Mouse (Mus musculus): ENCODE results near the gene Nkx2-3. TPM values are rescaled to one million over a fixed set of nuclear protein-coding genes. Genes with fewer than 3 reads are reported as not detected.

Gene Nkx2-3
- total and polyA plus RNA-seq, 3 experiments: not detected

DNA sequence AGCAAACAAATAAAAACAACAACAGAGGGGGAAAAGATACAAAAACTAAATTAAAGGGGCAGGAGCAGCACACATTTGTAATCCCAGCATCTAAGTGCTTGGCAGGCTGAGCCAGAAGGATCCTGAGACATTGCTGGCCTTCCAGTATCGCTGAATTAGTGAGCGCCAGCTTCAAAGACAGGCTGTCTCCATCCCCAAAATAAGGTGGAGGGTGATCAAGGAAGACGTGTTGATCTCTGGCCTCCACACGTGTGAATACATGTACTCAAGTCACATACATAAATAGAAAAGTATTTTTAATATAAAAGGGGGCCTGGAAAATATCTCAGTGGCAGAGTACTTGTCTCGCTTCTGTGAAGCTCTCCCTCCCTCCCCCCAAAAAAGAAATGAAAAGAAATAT lies 15.1 kb upstream of the Nkx2-3 start:
- intact Hi-C loops (cut with DNase I): no loop called here
- Histone ChIP-seq H3K27me3 (ENCODE audit: control insufficient read depth, insufficient read depth, low read length) (peaks cover 22% of the 10 kb centered on the region), H3K4me3 (no peak overlapping the region), H3K27ac (no peak overlapping the region), H3K9ac (ENCODE audit: low read depth, low read length) (no peak overlapping the region), H3K4me1 (ENCODE audit: control insufficient read depth, insufficient read depth, low read length) (no peaks in the 10 kb centered on the region), H3K36me3 (ENCODE audit: control insufficient read depth, insufficient read depth, low read length) (no peaks in the 10 kb centered on the region), H3K79me2 (replicated peaks; ENCODE audit: control insufficient read depth, insufficient read depth, low read length) (no peaks in the 10 kb centered on the region)
- no peak for DNase-seq
- TF ChIP-seq EP300 (IDR thresholded peaks at IDR 0.05; ENCODE audit: insufficient read depth, low read depth, low read length) (no peak), POLR2A (IDR thresholded peaks at IDR 0.05; ENCODE audit: insufficient read depth, low read depth, low read length) (no peak), CTCF (IDR thresholded peaks at IDR 0.05) (no peak)
- 31% methylated on average over 5 of the region's 5 CpGs for WGBS

DNA sequence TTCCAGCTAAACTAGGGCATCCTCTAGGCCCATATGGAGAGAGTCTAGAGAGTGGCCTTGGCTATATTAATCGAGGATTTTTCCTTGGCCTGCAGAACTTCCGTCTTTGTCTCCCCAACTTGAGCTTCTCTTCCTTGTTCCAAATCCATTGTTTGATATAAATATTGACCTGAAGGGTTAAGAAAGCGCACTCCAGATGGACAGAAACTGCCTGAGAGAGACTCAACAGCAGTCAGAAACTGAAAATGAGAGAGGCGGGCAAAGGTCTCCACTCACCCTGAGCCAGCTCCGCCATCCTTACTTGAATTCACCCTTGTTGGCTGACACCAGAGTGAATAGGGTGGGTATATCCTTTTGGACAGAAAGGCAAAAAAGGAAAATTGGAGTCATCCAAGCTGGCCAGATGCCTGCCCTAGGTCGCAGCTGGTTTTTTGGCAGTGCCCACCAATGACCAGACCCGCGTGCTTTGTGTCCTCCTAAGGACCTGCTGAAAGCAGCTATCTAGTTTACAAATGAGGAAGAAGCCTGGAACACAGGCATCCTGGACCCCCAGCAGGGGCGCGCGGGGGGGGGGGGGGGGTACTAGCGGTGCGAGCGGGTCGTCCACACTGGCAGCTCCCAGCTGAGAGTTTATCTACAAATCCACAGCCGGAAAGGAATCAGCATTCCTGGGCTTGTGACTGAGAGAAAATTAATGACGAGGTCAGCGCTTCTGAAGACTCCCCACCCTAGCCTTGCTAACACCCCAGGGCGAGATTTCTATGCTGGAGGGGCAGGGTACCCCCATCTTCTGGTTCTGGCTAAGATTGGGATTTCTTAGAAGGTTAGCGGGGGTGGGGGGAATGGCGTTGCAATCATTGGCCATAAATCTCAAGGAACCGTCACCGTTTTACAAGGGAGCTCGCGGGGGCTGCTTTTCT lies 13.1 kb upstream of the Nkx2-3 start:
- Histone ChIP-seq H3K4me1 (ENCODE audit: control insufficient read depth, insufficient read depth, low read length) (no peaks in the 10 kb centered on the region), H3K4me3 (no peak overlapping the region), H3K9ac (ENCODE audit: low read depth, low read length) (no peak overlapping the region), H3K27me3 (ENCODE audit: control insufficient read depth, insufficient read depth, low read length) (peaks cover 27% of the 10 kb centered on the region), H3K36me3 (ENCODE audit: control insufficient read depth, insufficient read depth, low read length) (no peaks in the 10 kb centered on the region), H3K79me2 (replicated peaks; ENCODE audit: control insufficient read depth, insufficient read depth, low read length) (no peaks in the 10 kb centered on the region), H3K27ac (no peak overlapping the region)
- no peak for TF ChIP-seq EP300 (IDR thresholded peaks at IDR 0.05; ENCODE audit: insufficient read depth, low read depth, low read length)
- no peak for DNase-seq
- 10% methylated on average over 25 of the region's 25 CpGs for WGBS
- intact Hi-C loops (cut with DNase I): no loop called here

DNA sequence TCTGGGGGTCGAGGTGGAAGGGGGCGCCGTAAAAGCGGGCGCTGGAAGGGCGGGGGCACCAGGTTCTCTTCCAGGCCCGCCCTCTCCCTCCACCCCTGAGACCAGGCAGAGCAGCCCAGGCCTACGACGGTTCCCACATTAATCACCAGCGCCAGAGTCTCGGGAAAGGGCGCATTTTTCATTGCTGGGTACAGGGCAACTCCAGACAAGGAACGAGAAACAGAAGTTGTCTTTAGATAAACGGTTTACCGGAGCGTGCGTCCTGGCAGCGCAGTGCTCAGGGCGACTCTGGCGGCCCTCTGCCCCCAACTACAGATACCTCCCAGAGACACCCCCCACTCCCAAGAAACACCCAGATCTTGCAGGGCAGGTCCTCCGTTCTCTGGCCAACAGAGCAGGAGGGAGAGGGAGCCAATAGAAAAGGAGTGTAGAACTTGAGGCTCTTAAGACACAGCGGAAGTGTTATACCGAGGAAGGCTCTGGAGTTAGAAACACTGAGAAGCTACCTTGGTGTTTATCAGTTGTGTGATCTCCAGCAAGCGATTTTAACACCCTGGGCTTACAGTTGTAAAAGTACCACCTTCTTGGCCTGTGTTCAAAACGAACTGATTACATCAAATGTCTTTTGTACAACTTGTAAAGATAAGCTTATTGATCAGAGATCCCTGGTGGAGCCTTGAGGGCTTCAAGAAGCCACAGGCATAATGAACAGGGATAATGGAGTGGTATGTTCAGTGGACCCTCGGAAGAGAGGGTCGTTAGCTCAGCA lies 12.2 kb upstream of the Nkx2-3 start:
- Histone ChIP-seq H3K27ac (no peak overlapping the region), H3K27me3 (ENCODE audit: control insufficient read depth, insufficient read depth, low read length) (peaks cover 26% of the 10 kb centered on the region), H3K36me3 (ENCODE audit: control insufficient read depth, insufficient read depth, low read length) (no peaks in the 10 kb centered on the region), H3K4me1 (ENCODE audit: control insufficient read depth, insufficient read depth, low read length) (no peaks in the 10 kb centered on the region), H3K9ac (ENCODE audit: low read depth, low read length) (no peak overlapping the region), H3K79me2 (replicated peaks; ENCODE audit: control insufficient read depth, insufficient read depth, low read length) (no peaks in the 10 kb centered on the region), H3K4me3 (no peak overlapping the region)
- WGBS: 2% methylated on average over 27 of the region's 27 CpGs
- DNase-seq: no peak
- intact Hi-C loops (cut with DNase I): no loop called here
- TF ChIP-seq POLR2A (IDR thresholded peaks at IDR 0.05; ENCODE audit: insufficient read depth, low read depth, low read length): no peak
- no peak for TF ChIP-seq CTCF (IDR thresholded peaks at IDR 0.05)
- TF ChIP-seq EP300 (IDR thresholded peaks at IDR 0.05; ENCODE audit: insufficient read depth, low read depth, low read length): no peak

DNA sequence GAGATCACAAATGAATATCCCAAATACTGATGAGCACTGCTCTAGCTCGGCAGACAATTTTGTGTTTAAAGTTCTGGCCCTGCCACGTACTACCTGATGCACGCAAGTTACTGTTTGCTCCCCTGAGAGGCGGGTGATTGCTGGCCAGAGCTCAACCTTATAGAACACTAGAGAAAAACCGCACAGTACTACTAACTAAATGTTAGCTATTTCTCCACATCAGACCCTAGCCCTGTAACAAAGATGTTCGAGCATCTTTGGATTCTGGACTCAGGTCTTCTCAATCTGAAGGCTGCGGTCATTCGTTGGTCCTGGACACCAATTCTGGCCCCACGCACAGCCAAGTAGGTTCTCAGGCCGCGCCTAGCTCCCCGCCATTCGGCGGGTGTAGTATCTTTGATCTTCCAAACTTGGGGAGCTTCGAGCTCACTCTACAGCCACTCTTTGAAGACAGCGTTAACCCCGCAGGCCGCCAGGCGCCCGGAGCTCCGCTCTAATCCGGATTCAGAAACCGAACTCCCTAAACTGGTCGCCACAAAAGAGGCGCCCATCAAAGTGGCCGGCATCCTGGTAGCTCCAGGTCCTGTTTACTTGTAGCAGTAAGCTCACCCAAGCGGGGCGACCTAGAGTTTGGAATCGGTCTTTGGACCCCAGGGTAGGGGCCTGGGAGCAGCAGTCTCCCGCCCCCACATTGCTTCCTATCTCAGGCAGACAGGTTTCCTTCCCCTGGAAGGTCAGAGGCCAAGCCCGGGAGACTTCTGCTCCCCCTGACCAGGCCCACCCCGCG lies 11.4 kb upstream of the Nkx2-3 start:
- WGBS: 9% methylated on average over 33 of the region's 33 CpGs

DNA sequence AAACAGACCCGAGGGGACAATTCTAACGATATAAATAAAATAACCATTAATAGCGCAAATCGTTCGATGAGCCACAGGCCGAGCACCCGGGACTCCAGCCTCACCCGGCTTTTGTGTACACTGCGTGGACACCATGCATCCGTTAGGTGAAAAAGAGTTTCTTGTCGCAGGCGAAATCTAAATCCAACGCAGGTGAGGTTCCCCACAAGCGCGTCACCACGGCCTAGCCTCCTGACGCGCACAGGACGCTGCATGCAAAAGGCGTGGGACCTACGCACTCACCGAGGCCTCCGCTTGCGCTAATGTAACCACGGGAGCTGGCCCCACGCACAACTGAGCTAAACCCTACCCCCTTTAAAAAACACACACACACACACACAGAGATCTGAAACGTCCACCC lies 10.7 kb upstream of the Nkx2-3 start:
- 7% methylated on average over 27 of the region's 27 CpGs for WGBS
- Histone ChIP-seq H3K9ac (ENCODE audit: low read depth, low read length) (no peak overlapping the region), H3K4me3 (no peak overlapping the region), H3K4me1 (ENCODE audit: control insufficient read depth, insufficient read depth, low read length) (no peaks in the 10 kb centered on the region), H3K36me3 (ENCODE audit: control insufficient read depth, insufficient read depth, low read length) (no peaks in the 10 kb centered on the region), H3K27ac (no peak overlapping the region), H3K27me3 (ENCODE audit: control insufficient read depth, insufficient read depth, low read length) (peaks cover 28% of the 10 kb centered on the region), H3K79me2 (replicated peaks; ENCODE audit: control insufficient read depth, insufficient read depth, low read length) (no peaks in the 10 kb centered on the region)
- TF ChIP-seq EP300 (IDR thresholded peaks at IDR 0.05; ENCODE audit: insufficient read depth, low read depth, low read length): no peak
- TF ChIP-seq POLR2A (IDR thresholded peaks at IDR 0.05; ENCODE audit: insufficient read depth, low read depth, low read length): no peak
- TF ChIP-seq CTCF (IDR thresholded peaks at IDR 0.05): no peak
- DNase-seq: no peak
- intact Hi-C loops (cut with DNase I): no loop called here

More for the DNA sequence above, 11.4 kb upstream of the Nkx2-3 start:
- Histone ChIP-seq H3K27me3 (ENCODE audit: control insufficient read depth, insufficient read depth, low read length) (peaks cover 29% of the 10 kb centered on the region), H3K9ac (ENCODE audit: low read depth, low read length) (no peak overlapping the region), H3K27ac (no peak overlapping the region), H3K36me3 (ENCODE audit: control insufficient read depth, insufficient read depth, low read length) (no peaks in the 10 kb centered on the region), H3K4me3 (no peak overlapping the region), H3K79me2 (replicated peaks; ENCODE audit: control insufficient read depth, insufficient read depth, low read length) (no peaks in the 10 kb centered on the region), H3K4me1 (ENCODE audit: control insufficient read depth, insufficient read depth, low read length) (no peaks in the 10 kb centered on the region)
- TF ChIP-seq EP300 (IDR thresholded peaks at IDR 0.05; ENCODE audit: insufficient read depth, low read depth, low read length) (no peak), CTCF (IDR thresholded peaks at IDR 0.05) (no peak), POLR2A (IDR thresholded peaks at IDR 0.05; ENCODE audit: insufficient read depth, low read depth, low read length) (no peak)
- DNase-seq: no peak
- intact Hi-C loops (cut with DNase I): no loop called here

Data from heart, adult 2 months (tissue).